Mouse (Mus musculus): ENCODE measurements at regions not wholly inside any gene's neighbourhood (a gene's known extent, or its start where the extent isn't known, plus 50 kb on each side); places are given as distances from the start of the nearest gene placed in this dataset.

- TF ChIP-seq CTCF (IDR thresholded peaks at IDR 0.05; ENCODE audit: control insufficient read depth, insufficient read depth, insufficient read length) (no peak), MYOG (IDR thresholded peaks at IDR 0.05; ENCODE audit: control insufficient read depth, extremely low read depth, insufficient read length) (no peak), USF1 (IDR thresholded peaks at IDR 0.05; ENCODE audit: low read depth) (no peak)
These were observed 50.0 kb upstream of the Rbms1 start for GRCm38 (mm10) chr2:61013006-61013405.

Measured in C2C12 (cell line).